Mouse (Mus musculus) stomach, postnatal 0 days (tissue): Measurements from ENCODE around the gene Dtnbp1.

ENCODE experiments used
- CTCF ChIP-seq: IDR thresholded peaks from 2 replicates; pipeline ENCODE4 v1.5.1; 2016; ENCODE audit warnings: antibody characterized with exemption, low read depth, mild to moderate bottlenecking, moderate library complexity
- EP300 ChIP-seq: optimal IDR thresholded peaks from 2 replicates; pipeline ENCODE3; 2016; ENCODE audit warnings: antibody characterized with exemption

- TF ChIP-seq EP300: no peak
- TF ChIP-seq CTCF: no peak
Observed at GRCm38 (mm10) chr13:45040741-45041140, 38.8 kb upstream of the Dtnbp1 start.
